Mouse (Mus musculus): ENCODE data around the gene Olfr1031. TPM values are rescaled to one million over a fixed set of nuclear protein-coding genes. Genes with fewer than 3 reads are reported as not detected.
"Not testable (repeated sequence)": the region's sequence is repeated elsewhere in the genome, so short reads cannot be mapped to it uniquely, and the experiment has no call there.

Olfr1031 gene
- not detected in 2 replicates for polyA plus RNA-seq (2014; fragmentation: Nextera tagmentation; extraction: Ambion mirVana)

GRCm38 (mm10) chr2:85990004-85990403 is at the start of gene Olfr1031:
TSS of gene Olfr1031 (plus strand) at chr2:85990304.
- Histone ChIP-seq H3K36me3 (replicated peaks; ENCODE audit: control insufficient read depth, insufficient read depth, low read depth, low read length) (no peaks in the 10 kb centered on the region), H3K27me3 (ENCODE audit: control insufficient read depth, insufficient read depth, low read length) (no peaks in the 10 kb centered on the region), H3K9ac (replicated peaks; ENCODE audit: low read length) (no peak within 1 kb of the TSS), H3K4me3 (ENCODE audit: low read depth, low read length) (no peak within 1 kb of the TSS), H3K4me1 (ENCODE audit: control insufficient read depth, insufficient read depth, low read length) (no peaks in the 10 kb centered on the region), H3K4me2 (ENCODE audit: low read depth, low read length) (no peak within 1 kb of the TSS), H3K27ac (replicated peaks; ENCODE audit: low read depth, low read length) (no peak within 1 kb of the TSS), H3K9me3 (replicated peaks; ENCODE audit: control insufficient read depth, low read length) (no peaks in the 10 kb centered on the region)
- ATAC-seq (replicated peaks; ENCODE audit: insufficient number of reproducible peaks, low FRiP score, low TSS enrichment, low read depth) = no peak
- 66% methylated on average over 3 of the region's 3 CpGs for WGBS
- DNase-seq (ENCODE audit: low spot score) = no peak

- H3K4me2 ChIP-seq (ENCODE audit: low read depth, low read length) = no peak within 1 kb of the TSS
- H3K9ac ChIP-seq (replicated peaks; ENCODE audit: low read length) = no peak within 1 kb of the TSS
- ATAC-seq (replicated peaks; ENCODE audit: insufficient number of reproducible peaks, low FRiP score, low TSS enrichment, low read depth) = no peak
- no peak within 1 kb of the TSS for H3K27ac ChIP-seq (replicated peaks; ENCODE audit: low read depth, low read length)
- no peak within 1 kb of the TSS for H3K4me3 ChIP-seq (ENCODE audit: low read depth, low read length)
- no peaks in the 10 kb centered on the region for H3K4me1 ChIP-seq (ENCODE audit: control insufficient read depth, insufficient read depth, low read length)
- H3K9me3 ChIP-seq (replicated peaks; ENCODE audit: control insufficient read depth, low read length) = no peaks in the 10 kb centered on the region
- H3K27me3 ChIP-seq (ENCODE audit: control insufficient read depth, insufficient read depth, low read length) = no peaks in the 10 kb centered on the region
- no peak for DNase-seq (ENCODE audit: low spot score)
- H3K36me3 ChIP-seq (replicated peaks; ENCODE audit: control insufficient read depth, insufficient read depth, low read depth, low read length) = no peaks in the 10 kb centered on the region
- 76% methylated on average over 1 of the region's 1 CpGs for WGBS
Observed at GRCm38 (mm10) chr2:85950137-85950536, 40.0 kb upstream of the Olfr1031 start, which contains the start of gene Olfr1028. TSS of gene Olfr1028 (plus strand) at chr2:85950437.

- Histone ChIP-seq H3K4me1 (ENCODE audit: control insufficient read depth, insufficient read depth, low read length) (no peaks in the 10 kb centered on the region), H3K9ac (replicated peaks; ENCODE audit: low read length) (no peak within 1 kb of the TSS), H3K36me3 (replicated peaks; ENCODE audit: control insufficient read depth, insufficient read depth, low read depth, low read length) (no peaks in the 10 kb centered on the region), H3K27ac (replicated peaks; ENCODE audit: low read depth, low read length) (no peak within 1 kb of the TSS), H3K27me3 (ENCODE audit: control insufficient read depth, insufficient read depth, low read length) (no peaks in the 10 kb centered on the region), H3K9me3 (replicated peaks; ENCODE audit: control insufficient read depth, low read length) (no peaks in the 10 kb centered on the region), H3K4me3 (ENCODE audit: low read depth, low read length) (no peak within 1 kb of the TSS), H3K4me2 (ENCODE audit: low read depth, low read length) (no peak within 1 kb of the TSS)
- 85% methylated on average over 2 of the region's 2 CpGs for WGBS
- DNase-seq (ENCODE audit: low spot score) = no peak
- no peak for ATAC-seq (replicated peaks; ENCODE audit: insufficient number of reproducible peaks, low FRiP score, low TSS enrichment, low read depth)
Observed at GRCm38 (mm10) chr2:85973595-85973994, 16.5 kb upstream of the Olfr1031 start, which contains the start of gene Olfr1029. TSS of gene Olfr1029 (plus strand) at chr2:85973895.

GRCm38 (mm10) chr2:85978976-85979375 is 11.1 kb upstream of the Olfr1031 start, which contains the start of gene Olfr1030:
TSS of gene Olfr1030 (plus strand) at chr2:85979276.
- Histone ChIP-seq H3K36me3 (replicated peaks; ENCODE audit: control insufficient read depth, insufficient read depth, low read depth, low read length) (no peaks in the 10 kb centered on the region), H3K4me2 (ENCODE audit: low read depth, low read length) (no peak within 1 kb of the TSS), H3K27me3 (ENCODE audit: control insufficient read depth, insufficient read depth, low read length) (no peaks in the 10 kb centered on the region), H3K27ac (replicated peaks; ENCODE audit: low read depth, low read length) (no peak within 1 kb of the TSS), H3K4me3 (ENCODE audit: low read depth, low read length) (no peak within 1 kb of the TSS), H3K9ac (replicated peaks; ENCODE audit: low read length) (no peak within 1 kb of the TSS), H3K9me3 (replicated peaks; ENCODE audit: control insufficient read depth, low read length) (no peaks in the 10 kb centered on the region), H3K4me1 (ENCODE audit: control insufficient read depth, insufficient read depth, low read length) (no peaks in the 10 kb centered on the region)
- 80% methylated on average over 1 of the region's 1 CpGs for WGBS
- ATAC-seq (replicated peaks; ENCODE audit: insufficient number of reproducible peaks, low FRiP score, low TSS enrichment, low read depth) = no peak
- no peak for DNase-seq (ENCODE audit: low spot score)

GRCm38 (mm10) chr2:86005240-86005639 is 15.1 kb downstream of the Olfr1031 start, which contains the start of gene Olfr1032:
TSS of gene Olfr1032 (plus strand) at chr2:86005540.
- H3K4me1 ChIP-seq (ENCODE audit: control insufficient read depth, insufficient read depth, low read length) = no peaks in the 10 kb centered on the region

GRCm38 (mm10) chr2:86020406-86020805 is 30.3 kb downstream of the Olfr1031 start, which contains the start of gene Olfr1033:
TSS of gene Olfr1033 (plus strand) at chr2:86020633.
- 1% methylated on average over 10 of the region's 11 CpGs for WGBS
- H3K4me3 ChIP-seq (ENCODE audit: low read depth, low read length) = peak within 1 kb of the TSS; percentile 15; the same call in 1 of the 2 replicates

More at GRCm38 (mm10) chr2:86005240-86005639, 15.1 kb downstream of the Olfr1031 start, which contains the start of gene Olfr1032:
- Histone ChIP-seq H3K9ac (replicated peaks; ENCODE audit: low read length) (no peak within 1 kb of the TSS), H3K9me3 (replicated peaks; ENCODE audit: control insufficient read depth, low read length) (no peaks in the 10 kb centered on the region), H3K4me2 (ENCODE audit: low read depth, low read length) (no peak within 1 kb of the TSS), H3K36me3 (replicated peaks; ENCODE audit: control insufficient read depth, insufficient read depth, low read depth, low read length) (no peaks in the 10 kb centered on the region), H3K27me3 (ENCODE audit: control insufficient read depth, insufficient read depth, low read length) (no peaks in the 10 kb centered on the region), H3K4me3 (ENCODE audit: low read depth, low read length) (no peak within 1 kb of the TSS), H3K27ac (replicated peaks; ENCODE audit: low read depth, low read length) (no peak within 1 kb of the TSS)
- DNase-seq (ENCODE audit: low spot score) = no peak
- 87% methylated on average over 7 of the region's 7 CpGs for WGBS
- no peak for ATAC-seq (replicated peaks; ENCODE audit: insufficient number of reproducible peaks, low FRiP score, low TSS enrichment, low read depth)

GRCm38 (mm10) chr2:86021518-86021917 is 31.4 kb downstream of the Olfr1031 start:
- H3K9me3 ChIP-seq (replicated peaks; ENCODE audit: control insufficient read depth, low read length); H3K9ac ChIP-seq (replicated peaks; ENCODE audit: low read length); H3K4me2 ChIP-seq (ENCODE audit: low read depth, low read length); DNase-seq (ENCODE audit: low spot score); H3K4me3 ChIP-seq (ENCODE audit: low read depth, low read length); H3K27me3 ChIP-seq (ENCODE audit: control insufficient read depth, insufficient read depth, low read length); ATAC-seq (replicated peaks; ENCODE audit: insufficient number of reproducible peaks, low FRiP score, low TSS enrichment, low read depth); H3K36me3 ChIP-seq (replicated peaks; ENCODE audit: control insufficient read depth, insufficient read depth, low read depth, low read length); H3K27ac ChIP-seq (replicated peaks; ENCODE audit: low read depth, low read length); H3K4me1 ChIP-seq (ENCODE audit: control insufficient read depth, insufficient read depth, low read length): not testable (repeated sequence)
- WGBS = 80% methylated on average over 3 of the region's 9 CpGs

More at GRCm38 (mm10) chr2:86020406-86020805, 30.3 kb downstream of the Olfr1031 start, which contains the start of gene Olfr1033:
- not testable (repeated sequence) for H3K36me3 ChIP-seq (replicated peaks; ENCODE audit: control insufficient read depth, insufficient read depth, low read depth, low read length); H3K27ac ChIP-seq (replicated peaks; ENCODE audit: low read depth, low read length); H3K9me3 ChIP-seq (replicated peaks; ENCODE audit: control insufficient read depth, low read length); H3K9ac ChIP-seq (replicated peaks; ENCODE audit: low read length); H3K27me3 ChIP-seq (ENCODE audit: control insufficient read depth, insufficient read depth, low read length); H3K4me1 ChIP-seq (ENCODE audit: control insufficient read depth, insufficient read depth, low read length); ATAC-seq (replicated peaks; ENCODE audit: insufficient number of reproducible peaks, low FRiP score, low TSS enrichment, low read depth)
- DNase-seq (ENCODE audit: low spot score) = peak; percentile 47
- H3K4me2 ChIP-seq (ENCODE audit: low read depth, low read length) = peak within 1 kb of the TSS; percentile 25
